Mouse (Mus musculus) forebrain, embryonic 13.5 days (tissue): ENCODE results near the gene Tent4b. TPM values are rescaled to one million over a fixed set of nuclear protein-coding genes. Genes with fewer than 3 reads are reported as not detected.

Experiments used
- ATAC-seq: fragments of 200-750 bp; cut with Nextera tagmentation; 2 replicates; pipeline ENCODE4 v1.8.0; 2017
- H3K27ac ChIP-seq: fragments of 300-500 bp; sonication (generic); 2 replicates; pipeline ENCODE4 v1.5.1; 2015; ENCODE audit warnings: inconsistent platforms, mild to moderate bottlenecking, moderate library complexity
- H3K27me3 ChIP-seq: fragments of 300-500 bp; sonication (generic); 2 replicates; pipeline ENCODE4 v1.6.1; 2015; ENCODE audit warnings: mild to moderate bottlenecking, inconsistent platforms
- H3K36me3 ChIP-seq: fragments of 300-500 bp; sonication (generic); 2 replicates; pipeline ENCODE4 v1.6.1; 2015; ENCODE audit warnings: mild to moderate bottlenecking, inconsistent platforms; ENCODE audit not compliant: poor library complexity, severe bottlenecking
- H3K4me1 ChIP-seq: fragments of 300-500 bp; sonication (generic); 2 replicates; pipeline ENCODE4 v1.6.1; 2015; ENCODE audit warnings: inconsistent platforms
- H3K4me2 ChIP-seq: fragments of 300-500 bp; sonication (generic); 2 replicates; pipeline ENCODE4 v1.6.1; 2015; ENCODE audit warnings: inconsistent platforms, mild to moderate bottlenecking, moderate library complexity
- H3K4me3 ChIP-seq: fragments of 300-500 bp; sonication (generic); 2 replicates; pipeline ENCODE4 v1.5.1; 2015; ENCODE audit warnings: mild to moderate bottlenecking, inconsistent platforms
- H3K9ac ChIP-seq: fragments of 300-500 bp; sonication (generic); 2 replicates; pipeline ENCODE4 v1.6.1; 2015; ENCODE audit warnings: mild to moderate bottlenecking, inconsistent platforms
- H3K9me3 ChIP-seq: fragments of 300-500 bp; sonication (generic); replicated peaks from 2 replicates; pipeline ENCODE4 v1.6.1; 2016; ENCODE audit warnings: inconsistent platforms
- WGBS: fragments of 180-500 bp; shearing (Covaris S2); methylation state at CpG from one replicate; pipeline ENCODE4 v1.1.7; 2015; 5-methylcytosine and 5-hydroxymethylcytosine counted together
- polyA plus RNA-seq: library from polyadenylated mRNA; unstranded; fragments of >200 nt; fragmentation: Nextera tagmentation; extraction: Ambion mirVana; gene quantifications from 2 replicates; pipeline ENCODE4 v1.2.1, GENCODE M21; 2015

Tent4b gene
- polyA plus RNA-seq, 1 experiment from 2014 or later, result 7.4 TPM

- no peak overlapping the region for H3K4me2 ChIP-seq
- no peaks in the 10 kb centered on the region for H3K9me3 ChIP-seq
- WGBS, result 61% methylated on average over 7 of the region's 7 CpGs
Observed at GRCm38 (mm10) chr8:88284738-88285137, 85.7 kb downstream of the Tent4b start.

GRCm38 (mm10) chr8:88285469-88286356 is 86.7 kb downstream of the Tent4b start:
- no peaks in the 10 kb centered on the region for H3K9me3 ChIP-seq
- no peaks in the 10 kb centered on the region for H3K27me3 ChIP-seq
- H3K9ac ChIP-seq, result no peak overlapping the region
- no peaks in the 10 kb centered on the region for H3K4me1 ChIP-seq
- no peaks in the 10 kb centered on the region for H3K36me3 ChIP-seq
- no peak for ATAC-seq
- H3K4me3 ChIP-seq, result no peak overlapping the region
- WGBS, result 88% methylated on average over 8 of the region's 8 CpGs
- no peak overlapping the region for H3K4me2 ChIP-seq
- H3K27ac ChIP-seq, result no peak overlapping the region

More at GRCm38 (mm10) chr8:88284738-88285137, 85.7 kb downstream of the Tent4b start:
- H3K36me3 ChIP-seq, result no peaks in the 10 kb centered on the region
- H3K9ac ChIP-seq, result no peak overlapping the region
- no peak for ATAC-seq
- H3K4me3 ChIP-seq, result no peak overlapping the region
- no peaks in the 10 kb centered on the region for H3K4me1 ChIP-seq
- no peak overlapping the region for H3K27ac ChIP-seq
- H3K27me3 ChIP-seq, result no peaks in the 10 kb centered on the region

- no peak for ATAC-seq
Observed at GRCm38 (mm10) chr8:88286421-88286960, 87.5 kb downstream of the Tent4b start.

DNA sequence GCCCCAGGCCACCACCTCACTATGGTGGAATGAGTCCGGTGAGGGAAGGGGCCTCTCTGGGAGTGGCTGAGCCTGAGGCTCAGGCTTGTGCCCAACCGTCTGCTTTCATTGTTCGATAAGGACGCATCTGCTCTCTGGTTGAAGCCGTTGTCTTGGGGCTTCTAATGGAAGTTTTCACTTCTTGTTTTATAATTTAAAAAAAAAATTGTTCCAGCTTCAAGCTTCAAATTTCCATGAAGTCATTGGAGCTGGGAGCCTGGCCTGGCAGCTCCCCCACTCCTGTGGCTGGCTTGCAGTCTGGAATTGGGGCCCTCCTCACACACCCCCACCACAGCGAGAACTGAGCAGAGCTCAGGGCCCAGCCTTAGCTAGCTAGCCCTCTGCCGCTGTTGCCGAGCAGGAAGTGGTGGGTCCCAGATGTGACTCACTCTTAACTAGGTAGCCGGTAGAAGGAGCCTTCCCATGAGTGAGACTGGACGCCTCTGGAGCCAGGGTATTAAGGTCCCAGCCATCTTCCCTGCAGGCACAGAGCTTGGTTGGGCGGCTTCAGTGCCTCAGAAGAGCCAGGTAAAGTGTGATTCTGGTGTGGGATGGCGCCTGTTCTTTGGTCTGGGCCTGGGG is 89.7 kb downstream of the Tent4b start:
- Histone ChIP-seq H3K4me2 (no peak overlapping the region), H3K27me3 (no peaks in the 10 kb centered on the region), H3K4me3 (no peak overlapping the region), H3K36me3 (no peaks in the 10 kb centered on the region), H3K27ac (no peak overlapping the region), H3K4me1 (no peaks in the 10 kb centered on the region), H3K9me3 (no peaks in the 10 kb centered on the region), H3K9ac (no peak overlapping the region)
- 73% methylated on average over 12 of the region's 12 CpGs for WGBS
- no peak for ATAC-seq

More at GRCm38 (mm10) chr8:88286421-88286960, 87.5 kb downstream of the Tent4b start:
- H3K36me3 ChIP-seq, result no peaks in the 10 kb centered on the region
- no peak overlapping the region for H3K9ac ChIP-seq
- no peaks in the 10 kb centered on the region for H3K9me3 ChIP-seq
- 83% methylated on average over 14 of the region's 14 CpGs for WGBS
- H3K4me2 ChIP-seq, result no peak overlapping the region
- H3K4me3 ChIP-seq, result no peak overlapping the region
- no peaks in the 10 kb centered on the region for H3K27me3 ChIP-seq
- H3K27ac ChIP-seq, result no peak overlapping the region
- H3K4me1 ChIP-seq, result no peaks in the 10 kb centered on the region

DNA sequence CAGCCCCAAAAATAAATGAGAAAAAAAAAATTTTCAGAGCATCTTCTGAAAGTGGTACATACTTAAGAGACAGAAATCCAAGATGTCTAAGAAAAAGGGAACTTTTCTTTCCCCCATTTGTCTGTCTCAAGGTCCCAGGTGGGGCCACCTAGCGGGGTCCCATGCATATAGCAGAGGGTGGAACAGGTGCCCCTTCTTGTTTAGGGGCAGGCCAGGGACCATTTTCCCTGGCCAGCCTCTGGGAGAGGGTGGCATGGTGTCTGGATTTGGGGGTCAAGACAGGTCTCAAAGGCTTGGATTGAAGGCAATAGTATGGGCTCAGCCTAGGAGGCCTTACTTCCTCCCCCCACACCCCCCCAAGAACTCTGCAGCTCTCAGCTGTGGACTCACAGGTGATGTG is 90.9 kb downstream of the Tent4b start:
- H3K27ac ChIP-seq, result no peak overlapping the region
- 60% methylated on average over 1 of the region's 1 CpGs for WGBS
- no peak overlapping the region for H3K4me3 ChIP-seq
- no peak overlapping the region for H3K4me2 ChIP-seq
- no peak overlapping the region for H3K9ac ChIP-seq
- ATAC-seq, result no peak
- H3K27me3 ChIP-seq, result no peaks in the 10 kb centered on the region
- no peaks in the 10 kb centered on the region for H3K36me3 ChIP-seq
- H3K4me1 ChIP-seq, result no peaks in the 10 kb centered on the region
- H3K9me3 ChIP-seq, result no peaks in the 10 kb centered on the region

- Histone ChIP-seq H3K9ac (no peak overlapping the region), H3K27ac (no peak overlapping the region), H3K27me3 (no peaks in the 10 kb centered on the region), H3K4me2 (no peak overlapping the region), H3K36me3 (no peaks in the 10 kb centered on the region), H3K4me3 (no peak overlapping the region), H3K4me1 (no peaks in the 10 kb centered on the region), H3K9me3 (no peaks in the 10 kb centered on the region)
- ATAC-seq, result no peak
- WGBS, result 88% methylated on average over 13 of the region's 13 CpGs
Observed at GRCm38 (mm10) chr8:88290326-88291304, 91.6 kb downstream of the Tent4b start.

DNA sequence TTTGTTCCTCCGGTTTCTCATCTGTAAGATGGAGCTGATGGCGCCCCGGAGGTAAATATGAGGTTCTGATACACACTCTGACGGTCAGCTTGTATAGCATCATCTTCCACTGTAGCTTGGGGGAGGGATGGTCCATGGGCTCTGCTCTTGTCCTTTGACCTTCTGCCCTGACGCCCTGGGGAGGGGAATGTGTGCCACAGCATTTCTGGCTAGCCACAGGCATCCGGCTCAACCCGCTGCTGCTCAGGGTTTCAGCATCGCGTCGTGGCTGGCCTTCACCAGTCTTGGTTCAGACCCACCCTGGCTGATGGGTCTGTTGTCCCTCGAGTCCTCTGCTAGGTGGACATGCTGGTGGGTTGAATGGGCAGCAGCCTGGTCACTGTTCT is 92.3 kb downstream of the Tent4b start:
- no peaks in the 10 kb centered on the region for H3K9me3 ChIP-seq
- no peak for ATAC-seq
- H3K4me2 ChIP-seq, result no peak overlapping the region
- no peaks in the 10 kb centered on the region for H3K4me1 ChIP-seq
- H3K36me3 ChIP-seq, result no peaks in the 10 kb centered on the region
- no peak overlapping the region for H3K9ac ChIP-seq
- no peaks in the 10 kb centered on the region for H3K27me3 ChIP-seq
- 93% methylated on average over 11 of the region's 11 CpGs for WGBS
- H3K27ac ChIP-seq, result no peak overlapping the region
- H3K4me3 ChIP-seq, result no peak overlapping the region

- no peak overlapping the region for H3K4me3 ChIP-seq
- WGBS, result 80% methylated on average over 3 of the region's 3 CpGs
- no peak overlapping the region for H3K27ac ChIP-seq
- H3K36me3 ChIP-seq, result no peaks in the 10 kb centered on the region
- H3K4me2 ChIP-seq, result no peak overlapping the region
- H3K27me3 ChIP-seq, result no peaks in the 10 kb centered on the region
- H3K9me3 ChIP-seq, result no peaks in the 10 kb centered on the region
- no peaks in the 10 kb centered on the region for H3K4me1 ChIP-seq
- H3K9ac ChIP-seq, result no peak overlapping the region
- no peak for ATAC-seq
Observed at GRCm38 (mm10) chr8:88292926-88293325, 93.9 kb downstream of the Tent4b start.

- 90% methylated on average over 9 of the region's 9 CpGs for WGBS
- no peaks in the 10 kb centered on the region for H3K9me3 ChIP-seq
- no peaks in the 10 kb centered on the region for H3K27me3 ChIP-seq
Observed at GRCm38 (mm10) chr8:88293590-88294356, 94.8 kb downstream of the Tent4b start.

GRCm38 (mm10) chr8:88294977-88295376 is 96.0 kb downstream of the Tent4b start:
- WGBS, result 96% methylated on average over 2 of the region's 2 CpGs
- Histone ChIP-seq H3K9me3 (no peaks in the 10 kb centered on the region), H3K27ac (no peak overlapping the region), H3K4me2 (no peak overlapping the region), H3K4me1 (no peaks in the 10 kb centered on the region), H3K9ac (no peak overlapping the region), H3K4me3 (no peak overlapping the region), H3K27me3 (no peaks in the 10 kb centered on the region), H3K36me3 (no peaks in the 10 kb centered on the region)
- no peak for ATAC-seq

More at GRCm38 (mm10) chr8:88293590-88294356, 94.8 kb downstream of the Tent4b start:
- no peak for ATAC-seq
- Histone ChIP-seq H3K4me3 (no peak overlapping the region), H3K36me3 (no peaks in the 10 kb centered on the region), H3K9ac (no peak overlapping the region), H3K4me2 (no peak overlapping the region), H3K27ac (no peak overlapping the region), H3K4me1 (no peaks in the 10 kb centered on the region)
